Mouse (Mus musculus) erythroblast, embryonic 14.5 days (primary cell): Measurements from ENCODE around the gene Akr1c12.

Experiments
- GATA1 ChIP-seq: IDR thresholded peaks from 2 replicates; pipeline ENCODE4 v1.6.1; 2012; ENCODE audit warnings: low read length, inconsistent platforms, mixed read lengths
- TAL1 ChIP-seq: IDR thresholded peaks from 3 replicates; pipeline ENCODE4 v1.6.1; 2012; ENCODE audit warnings: low read length, inconsistent platforms, mixed read lengths

DNA sequence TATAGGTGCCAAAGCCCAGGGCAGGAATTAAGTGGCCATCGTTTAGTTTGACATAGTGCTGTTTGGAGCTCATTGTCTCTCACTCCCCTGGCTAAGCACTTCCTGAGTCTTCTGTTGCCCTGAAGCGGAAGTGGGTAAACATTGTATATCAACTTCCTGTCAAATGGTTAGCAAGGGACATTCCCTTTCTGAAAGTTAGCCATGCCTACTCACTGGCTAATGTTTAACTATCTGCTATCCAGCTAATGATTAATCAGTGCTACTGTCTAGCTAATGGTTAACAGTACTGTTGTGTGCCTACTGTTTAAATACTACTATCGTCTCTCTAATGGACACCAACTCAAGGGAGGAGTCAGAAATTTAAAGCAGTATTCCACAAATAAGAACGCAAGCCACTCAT is at the start of gene Akr1c12:
- TF ChIP-seq GATA1 (no peak), TAL1 (no peak)
